Mouse (Mus musculus): ENCODE results near the gene Sgk1. TPM values are rescaled to one million over a fixed set of nuclear protein-coding genes. Genes with fewer than 3 reads are reported as not detected.
"Not testable (repeated sequence)": the region's sequence is repeated elsewhere in the genome, so short reads cannot be mapped to it uniquely, and the experiment has no call there.

Gene Sgk1
- total and polyA plus RNA-seq, 3 experiments: 3.0 to 111 (median 36.8) TPM

- Histone ChIP-seq H3K36me3 (replicated peaks) (no peaks in the 10 kb centered on the region), H3K27me3 (ENCODE audit: insufficient read depth, low read length) (peaks cover 19% of the 10 kb centered on the region), H3K4me1 (ENCODE audit: insufficient read depth, low read depth, low read length) (peaks cover 7% of the 10 kb centered on the region; the same call in 1 of the 2 replicates), H3K4me3 (ENCODE audit: low read depth, low read length) (no peak overlapping the region), H3K9me3 (replicated peaks) (no peaks in the 10 kb centered on the region)
- TF ChIP-seq POLR2AphosphoS5 (IDR thresholded peaks at IDR 0.05; ENCODE audit: insufficient replicate concordance, low read depth, low read length) (no peak), CTCF (IDR thresholded peaks at IDR 0.05; ENCODE audit: low read depth, low read length) (no peak)
- ATAC-seq (ENCODE audit: extremely low read depth, insufficient number of reproducible peaks, low FRiP score, poor library complexity, severe bottlenecking) (no peak), DNase-seq (ENCODE audit: low spot score) (no peak)
These were observed 136.6 kb downstream of the Sgk1 start for GRCm38 (mm10) chr10:22018618-22019017.

- no peak for DNase-seq (ENCODE audit: low spot score)
- Histone ChIP-seq H3K27me3 (ENCODE audit: insufficient read depth, low read length) (peaks cover 4% of the 10 kb centered on the region; the same call in 1 of the 2 replicates), H3K9me3 (replicated peaks) (no peaks in the 10 kb centered on the region), H3K4me3 (ENCODE audit: low read depth, low read length) (no peak overlapping the region), H3K4me1 (ENCODE audit: insufficient read depth, low read depth, low read length) (no peaks in the 10 kb centered on the region), H3K36me3 (replicated peaks) (no peaks in the 10 kb centered on the region)
- ATAC-seq (ENCODE audit: extremely low read depth, insufficient number of reproducible peaks, low FRiP score, poor library complexity, severe bottlenecking): no peak
- TF ChIP-seq TAL1 (conservative IDR thresholded peaks at IDR 0.05; ENCODE audit: low read depth, low read length) (no peak), GATA2 (IDR thresholded peaks at IDR 0.05; ENCODE audit: borderline replicate concordance, low read depth, low read length) (no peak), POLR2AphosphoS5 (IDR thresholded peaks at IDR 0.05; ENCODE audit: insufficient replicate concordance, low read depth, low read length) (no peak), CTCF (IDR thresholded peaks at IDR 0.05; ENCODE audit: low read depth, low read length) (no peak), GATA1 (IDR thresholded peaks at IDR 0.05; ENCODE audit: borderline replicate concordance, low read length) (no peak)
These were observed 152.3 kb downstream of the Sgk1 start for GRCm38 (mm10) chr10:22034303-22034702.

GRCm38 (mm10) chr10:22036256-22036655, 154.3 kb downstream of the Sgk1 start:
- not testable (repeated sequence) for H3K27me3 ChIP-seq (ENCODE audit: insufficient read depth, low read length); H3K4me3 ChIP-seq (ENCODE audit: low read depth, low read length); H3K36me3 ChIP-seq (replicated peaks); ATAC-seq (ENCODE audit: extremely low read depth, insufficient number of reproducible peaks, low FRiP score, poor library complexity, severe bottlenecking); H3K9me3 ChIP-seq (replicated peaks); DNase-seq (ENCODE audit: low spot score); H3K4me1 ChIP-seq (ENCODE audit: insufficient read depth, low read depth, low read length)

Other genes starting within 250 kb of the Sgk1 start
- not detected in 2 replicates for gene 4930444G20Rik, start 185.9 kb downstream of the Sgk1 start, total RNA-seq (2014; fragmentation: Nextera tagmentation)
- gene 4930444G20Rik, start 185.9 kb downstream of the Sgk1 start, total RNA-seq (2017): not detected in 2 replicates
- gene 4930444G20Rik, start 185.9 kb downstream of the Sgk1 start, polyA plus RNA-seq (2012): not detected in 2 replicates

Data from G1E (cell line).